Mouse (Mus musculus): ENCODE measurements around the gene Sec22c. TPM values are rescaled to one million over a fixed set of nuclear protein-coding genes. Genes with fewer than 3 reads are reported as not detected.

The Sec22c gene
- polyA plus RNA-seq, 1 experiment, result 15.4 TPM

DNA sequence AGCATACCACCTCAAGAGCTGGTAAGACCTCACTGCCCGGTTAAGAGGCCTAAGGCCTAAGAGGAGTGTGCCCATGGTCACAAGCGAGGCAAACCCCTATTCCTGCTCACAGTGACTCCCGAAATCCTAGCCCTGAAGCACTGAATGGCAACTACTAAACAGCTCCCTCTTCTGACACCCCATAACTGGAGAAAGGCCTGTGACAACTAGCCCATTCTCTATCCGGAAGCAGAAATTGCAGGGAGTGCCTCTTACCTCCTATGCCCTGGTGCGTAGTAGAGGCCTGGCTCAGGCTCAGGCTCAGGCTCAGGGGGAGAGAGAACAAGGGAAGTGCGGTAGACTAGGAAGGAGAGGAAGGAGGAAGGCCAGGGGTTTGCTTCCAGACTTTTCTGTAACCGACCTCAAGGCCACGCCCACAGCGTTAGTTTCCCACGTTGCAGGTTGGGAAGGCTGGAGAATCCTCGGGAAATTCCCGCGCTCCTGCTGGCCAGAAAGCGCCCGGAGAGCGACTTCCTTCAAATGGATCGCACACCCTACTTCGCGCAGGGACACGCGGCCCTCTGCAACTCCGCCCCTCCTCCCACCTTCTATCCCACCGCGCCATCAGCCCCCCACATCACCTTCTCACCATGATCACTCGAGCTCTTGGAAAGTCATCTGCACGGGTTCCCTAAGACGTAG, 63.9 kb downstream of the Sec22c start:
- TF ChIP-seq CTCF (IDR thresholded peaks at IDR 0.05; ENCODE audit: extremely low read depth, insufficient read depth, low read length), result no peak
- no peak for TF ChIP-seq POLR2A (IDR thresholded peaks at IDR 0.05; ENCODE audit: extremely low read depth, insufficient read depth, low read length)
- Histone ChIP-seq H3K4me1 (ENCODE audit: control insufficient read depth, insufficient read depth, low read length) (peaks cover 3% of the 10 kb centered on the region; the same call in 1 of the 2 replicates), H3K4me3 (ENCODE audit: insufficient read depth, low read length) (peak overlapping the region; percentile 54), H3K27ac (ENCODE audit: insufficient read depth, low read length) (peak overlapping the region; percentile 32; the same call in 1 of the 2 replicates)

DNA sequence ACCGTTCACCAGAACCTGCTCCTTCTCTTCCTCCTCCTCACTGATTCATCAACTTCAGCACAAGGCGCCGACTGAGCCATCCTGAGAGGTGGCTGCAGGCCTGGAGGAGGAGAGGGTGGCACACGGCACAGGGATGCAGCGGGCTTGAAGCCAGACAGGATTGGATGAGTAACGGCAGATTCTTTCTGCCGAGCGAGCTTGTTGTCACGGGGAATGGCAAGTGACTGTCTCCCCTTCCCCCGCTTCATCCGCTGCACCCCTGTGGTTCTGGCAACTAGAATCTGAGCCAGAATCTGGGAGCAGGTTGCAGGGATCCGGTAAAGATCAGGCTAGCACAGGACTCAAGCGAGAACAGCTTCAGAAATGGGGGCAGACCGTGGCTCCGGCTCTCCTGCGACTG, 65.5 kb downstream of the Sec22c start:
- Histone ChIP-seq H3K27ac (ENCODE audit: insufficient read depth, low read length) (peak overlapping the region; percentile 49), H3K4me3 (ENCODE audit: insufficient read depth, low read length) (peak overlapping the region; percentile 54), H3K4me1 (ENCODE audit: control insufficient read depth, insufficient read depth, low read length) (peaks cover 9% of the 10 kb centered on the region)
- TF ChIP-seq CTCF (IDR thresholded peaks at IDR 0.05; ENCODE audit: extremely low read depth, insufficient read depth, low read length), result no peak
- TF ChIP-seq POLR2A (IDR thresholded peaks at IDR 0.05; ENCODE audit: extremely low read depth, insufficient read depth, low read length), result peak; percentile 62

DNA sequence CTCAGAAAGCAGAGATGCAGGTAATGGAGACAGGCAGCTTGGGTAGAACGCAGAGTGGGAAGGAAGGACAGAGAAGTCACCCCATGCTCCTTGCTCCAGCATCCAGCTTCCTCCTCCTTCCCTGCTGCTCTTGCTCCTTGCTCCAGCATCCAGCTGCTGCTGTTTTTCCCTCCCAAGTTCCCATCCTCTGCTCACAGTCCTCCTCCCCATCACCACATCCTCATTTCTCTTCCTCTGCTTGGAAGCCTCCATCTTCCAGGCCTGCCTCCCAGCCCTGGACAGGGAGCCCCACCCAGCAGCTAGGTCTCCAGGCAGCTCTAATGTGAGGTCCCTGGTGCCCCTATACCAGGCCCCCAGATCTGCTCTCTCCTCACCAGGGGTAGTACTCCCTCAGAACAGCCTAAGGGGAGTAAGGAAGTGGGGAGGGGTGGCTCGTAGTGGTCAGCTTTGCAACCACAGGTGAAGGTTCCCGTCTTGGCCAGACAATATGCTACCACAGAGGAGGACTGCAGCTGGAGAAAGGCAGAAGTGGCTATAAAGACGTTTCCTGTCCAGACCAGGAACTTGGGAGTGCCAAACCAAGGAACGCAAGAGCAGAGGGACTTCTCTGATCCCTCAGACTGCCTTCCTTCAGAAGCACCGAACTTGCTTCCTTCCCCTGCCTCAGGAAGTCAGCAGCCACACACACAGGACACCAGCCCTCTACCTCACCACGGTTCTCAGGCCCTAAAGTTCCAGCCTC, 69.3 kb downstream of the Sec22c start:
- Histone ChIP-seq H3K27ac (ENCODE audit: insufficient read depth, low read length) (no peak overlapping the region), H3K4me1 (ENCODE audit: control insufficient read depth, insufficient read depth, low read length) (peaks cover 11% of the 10 kb centered on the region), H3K4me3 (ENCODE audit: insufficient read depth, low read length) (no peak overlapping the region)
- TF ChIP-seq CTCF (IDR thresholded peaks at IDR 0.05; ENCODE audit: extremely low read depth, insufficient read depth, low read length) (no peak), POLR2A (IDR thresholded peaks at IDR 0.05; ENCODE audit: extremely low read depth, insufficient read depth, low read length) (no peak)

DNA sequence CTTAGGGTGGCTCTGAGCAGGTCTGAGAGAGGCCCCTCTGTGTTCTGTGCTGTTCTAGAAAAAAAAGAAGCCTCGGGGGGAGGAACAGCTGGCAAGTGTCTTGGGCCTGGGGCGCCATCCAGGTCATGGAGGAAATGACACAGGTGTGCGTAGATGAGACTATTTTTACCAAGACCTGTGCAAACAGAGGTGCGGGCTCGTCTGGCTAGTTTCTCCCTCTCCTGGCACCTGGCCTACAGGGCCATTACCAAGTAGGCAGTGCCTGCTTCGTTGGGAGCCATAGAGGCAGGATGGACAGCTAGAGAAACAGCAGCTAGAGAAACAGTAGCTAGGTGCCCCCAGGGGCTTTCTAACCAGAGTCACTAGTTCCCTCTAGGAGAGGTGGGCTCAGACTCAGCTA, 72.0 kb downstream of the Sec22c start:
- no peak overlapping the region for H3K4me3 ChIP-seq (ENCODE audit: insufficient read depth, low read length)
- no peak for TF ChIP-seq POLR2A (IDR thresholded peaks at IDR 0.05; ENCODE audit: extremely low read depth, insufficient read depth, low read length)
- no peak for TF ChIP-seq CTCF (IDR thresholded peaks at IDR 0.05; ENCODE audit: extremely low read depth, insufficient read depth, low read length)
- no peak overlapping the region for H3K27ac ChIP-seq (ENCODE audit: insufficient read depth, low read length)
- peaks cover 9% of the 10 kb centered on the region; the same call in 1 of the 2 replicates for H3K4me1 ChIP-seq (ENCODE audit: control insufficient read depth, insufficient read depth, low read length)

DNA sequence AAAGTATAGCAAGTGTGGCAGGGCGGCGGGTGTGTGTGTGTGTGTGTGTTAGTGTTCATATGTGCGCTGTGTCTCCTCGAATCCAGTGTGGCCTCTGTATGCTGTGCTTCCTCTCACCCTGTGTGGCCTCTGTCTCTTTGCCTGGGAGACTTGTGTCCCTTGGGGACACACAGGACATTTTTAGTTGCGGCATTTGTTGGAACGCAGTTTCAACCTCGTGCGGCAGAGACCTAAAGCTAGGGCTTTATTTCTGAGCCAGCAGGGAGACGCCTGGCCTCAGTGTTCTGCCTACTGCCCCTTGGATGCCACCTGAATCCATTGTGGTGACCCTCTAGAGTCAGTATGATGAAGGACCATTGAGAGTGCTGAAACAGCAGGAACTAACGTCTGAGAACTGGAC, 72.4 kb downstream of the Sec22c start:
- Histone ChIP-seq H3K27ac (ENCODE audit: insufficient read depth, low read length) (no peak overlapping the region), H3K4me3 (ENCODE audit: insufficient read depth, low read length) (no peak overlapping the region), H3K4me1 (ENCODE audit: control insufficient read depth, insufficient read depth, low read length) (peaks cover 9% of the 10 kb centered on the region; the same call in 1 of the 2 replicates)
- TF ChIP-seq POLR2A (IDR thresholded peaks at IDR 0.05; ENCODE audit: extremely low read depth, insufficient read depth, low read length) (no peak), CTCF (IDR thresholded peaks at IDR 0.05; ENCODE audit: extremely low read depth, insufficient read depth, low read length) (no peak)

DNA sequence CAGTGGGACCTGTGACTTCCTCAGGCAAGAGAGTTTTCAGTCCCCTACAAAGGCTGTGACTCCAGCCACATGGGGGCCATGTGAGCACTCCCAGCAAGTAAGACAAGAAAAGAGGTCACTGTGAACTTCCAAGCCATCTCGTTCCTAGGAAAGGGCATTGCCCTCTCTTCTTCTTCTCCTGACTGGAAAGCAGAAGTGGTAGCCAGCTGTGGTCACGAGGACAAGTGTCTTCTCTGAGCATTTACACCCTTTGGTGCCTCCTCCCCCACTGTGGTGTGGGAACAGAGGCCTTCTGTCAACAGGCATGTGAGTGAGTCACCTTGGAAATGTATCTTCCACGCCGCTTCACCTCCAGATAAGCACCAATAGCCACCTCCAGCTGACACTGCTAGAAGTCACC, 73.3 kb downstream of the Sec22c start:
- Histone ChIP-seq H3K27ac (ENCODE audit: insufficient read depth, low read length) (no peak overlapping the region), H3K4me3 (ENCODE audit: insufficient read depth, low read length) (no peak overlapping the region), H3K4me1 (ENCODE audit: control insufficient read depth, insufficient read depth, low read length) (peaks cover 9% of the 10 kb centered on the region; the same call in 1 of the 2 replicates)
- TF ChIP-seq POLR2A (IDR thresholded peaks at IDR 0.05; ENCODE audit: extremely low read depth, insufficient read depth, low read length) (no peak), CTCF (IDR thresholded peaks at IDR 0.05; ENCODE audit: extremely low read depth, insufficient read depth, low read length) (no peak)

DNA sequence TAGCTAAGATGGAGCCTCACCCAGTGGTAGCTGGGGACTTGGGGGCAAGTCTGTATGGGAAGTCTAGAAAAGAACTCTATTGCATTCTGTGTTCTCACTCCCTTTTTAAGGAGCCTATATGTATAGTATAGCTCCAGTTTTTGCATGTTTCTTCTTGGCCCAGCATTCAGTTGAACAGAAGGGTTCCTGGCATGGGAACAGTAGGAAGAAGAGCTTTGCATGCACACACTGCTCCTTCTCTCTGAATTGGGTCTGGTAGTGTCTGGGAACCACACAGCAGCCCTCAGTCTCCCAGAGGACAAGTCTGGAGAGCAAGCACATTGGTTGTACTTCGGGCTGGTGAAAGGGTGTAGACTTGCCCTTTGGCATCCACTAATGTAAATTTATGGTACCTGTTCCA, 74.7 kb downstream of the Sec22c start:
- Histone ChIP-seq H3K4me3 (ENCODE audit: insufficient read depth, low read length) (no peak overlapping the region), H3K27ac (ENCODE audit: insufficient read depth, low read length) (no peak overlapping the region), H3K4me1 (ENCODE audit: control insufficient read depth, insufficient read depth, low read length) (peaks cover 4% of the 10 kb centered on the region; the same call in 1 of the 2 replicates)
- no peak for TF ChIP-seq POLR2A (IDR thresholded peaks at IDR 0.05; ENCODE audit: extremely low read depth, insufficient read depth, low read length)
- no peak for TF ChIP-seq CTCF (IDR thresholded peaks at IDR 0.05; ENCODE audit: extremely low read depth, insufficient read depth, low read length)

Other genes starting within 250 kb of the Sec22c start
- 1,499 and 1,678 TPM in 2 replicates for gene Cck, start 209.8 kb downstream of the Sec22c start, polyA plus RNA-seq (2012; rRNA removed)
- gene Lyzl4, start 63.4 kb downstream of the Sec22c start, polyA plus RNA-seq (2012; rRNA removed), result 1.6 and 1.7 TPM in 2 replicates
- 26.7 and 27.4 TPM in 2 replicates for gene Vipr1, start 62.8 kb downstream of the Sec22c start, polyA plus RNA-seq (2012; rRNA removed)
- gene Ss18l2, start 4.8 kb upstream of the Sec22c start, polyA plus RNA-seq (2012; rRNA removed), result 119 and 120 TPM in 2 replicates
- 127 and 133 TPM in 2 replicates for gene Nktr, start 13.7 kb upstream of the Sec22c start, polyA plus RNA-seq (2012; rRNA removed)
- gene Zfp651, start 53.8 kb upstream of the Sec22c start, polyA plus RNA-seq (2012; rRNA removed), result 97.8 and 115 TPM in 2 replicates
- gene Klhl40, start 72.1 kb upstream of the Sec22c start, polyA plus RNA-seq (2012; rRNA removed), result 6.6 and 8.7 TPM in 2 replicates
- gene Hhatl, start 87.0 kb upstream of the Sec22c start, polyA plus RNA-seq (2012; rRNA removed), result 21.2 and 22.4 TPM in 2 replicates
- 11.8 and 13.4 TPM in 2 replicates for gene Ccdc13, start 134.0 kb upstream of the Sec22c start, polyA plus RNA-seq (2012; rRNA removed)
- gene Higd1a, start 152.9 kb upstream of the Sec22c start, polyA plus RNA-seq (2012; rRNA removed), result 97.6 and 101 TPM in 2 replicates
- gene Ackr2, start 192.9 kb upstream of the Sec22c start, polyA plus RNA-seq (2012; rRNA removed), result 4.7 and 5.7 TPM in 2 replicates
- not detected in 2 replicates for gene Cyp8b1, start 210.8 kb upstream of the Sec22c start, polyA plus RNA-seq (2012; rRNA removed)
- gene Fam198a, start 245.5 kb upstream of the Sec22c start, polyA plus RNA-seq (2012; rRNA removed), result 4.6 and 4.9 TPM in 2 replicates